Mouse (Mus musculus): Measurements from ENCODE around the gene Fli1.

GRCm38 (mm10) chr9:32499469-32499868, 43.2 kb downstream of the Fli1 start:
- TF ChIP-seq POLR2A (IDR thresholded peaks at IDR 0.05; ENCODE audit: insufficient read length, low read depth) (no peak), MYOD1 (IDR thresholded peaks at IDR 0.05; ENCODE audit: control insufficient read depth in 1 of 3, insufficient read length in 2 of 3, low read depth in 2 of 3) (no peak), CEBPB (IDR thresholded peaks at IDR 0.05; ENCODE audit: insufficient read depth, poor library complexity, severe bottlenecking) (no peak), SRF (IDR thresholded peaks at IDR 0.05; ENCODE audit: control insufficient read depth, insufficient read length, low read depth) (no peak), MYOG (IDR thresholded peaks at IDR 0.05; ENCODE audit: control insufficient read depth in 1 of 3, insufficient read depth in 1 of 3, insufficient read length in 2 of 3, low read depth in 2 of 3) (no peak), E2F4 (IDR thresholded peaks at IDR 0.05; ENCODE audit: insufficient read depth) (no peak), POLR2AphosphoS2 (IDR thresholded peaks at IDR 0.05; ENCODE audit: insufficient read length, low read depth) (no peak), MAX (IDR thresholded peaks at IDR 0.05; ENCODE audit: low read depth) (no peak), TCF3 (IDR thresholded peaks at IDR 0.05; ENCODE audit: insufficient read length, low read depth) (no peak)

Measured in myocyte (in vitro differentiated cells).